Mouse (Mus musculus): ENCODE data around the gene Cbll1.
A peak's percentile ranks its signal among the peaks of the same experiment; 100 is the strongest.
"Not testable (repeated sequence)": the region's sequence is repeated elsewhere in the genome, so short reads cannot be mapped to it uniquely, and the experiment has no call there.

The Cbll1 gene

DNA sequence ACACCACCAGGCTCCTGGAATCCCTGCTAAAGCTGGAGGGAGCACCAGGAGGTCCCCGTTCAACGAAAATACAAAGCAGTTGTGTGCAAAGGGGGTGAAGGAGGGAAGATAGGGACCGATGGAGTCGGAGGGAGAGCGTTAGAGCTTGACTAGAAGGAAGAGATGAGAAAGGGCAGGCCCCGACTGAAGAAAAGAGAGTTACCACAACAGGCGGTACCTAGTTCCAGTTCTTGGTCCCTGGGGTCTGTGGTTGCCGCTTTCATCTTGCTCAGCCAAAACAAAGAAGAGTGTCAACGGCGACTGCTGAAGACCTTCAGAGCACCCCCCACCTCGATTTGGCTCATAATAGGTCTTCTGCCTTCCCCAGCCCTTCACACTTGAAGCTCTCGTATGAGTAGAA, 780 bp upstream of the Cbll1 start:
- DNase-seq (ENCODE audit: extremely low read depth, low read depth, low spot score): no peak

DNA sequence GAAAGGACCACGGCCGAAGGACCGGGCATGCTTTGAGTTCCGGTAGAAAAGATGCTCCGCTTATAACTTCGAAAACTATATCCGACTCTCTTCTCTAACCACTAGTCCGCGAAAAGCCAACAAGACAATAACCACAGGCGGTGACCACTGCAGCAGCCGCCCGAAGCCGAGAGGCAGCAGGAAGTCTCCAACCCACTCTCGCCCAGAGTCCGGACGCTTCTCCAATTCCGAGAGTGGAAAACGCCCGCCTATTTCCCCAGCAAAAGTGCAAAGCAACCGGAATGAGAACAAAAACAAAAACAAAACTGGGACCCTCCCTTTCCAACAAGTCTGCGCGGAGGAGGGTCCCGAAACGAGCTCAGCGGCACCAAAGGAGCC, 491 bp downstream of the Cbll1 start:
- DNase-seq (ENCODE audit: extremely low read depth, low read depth, low spot score): no peak

DNA sequence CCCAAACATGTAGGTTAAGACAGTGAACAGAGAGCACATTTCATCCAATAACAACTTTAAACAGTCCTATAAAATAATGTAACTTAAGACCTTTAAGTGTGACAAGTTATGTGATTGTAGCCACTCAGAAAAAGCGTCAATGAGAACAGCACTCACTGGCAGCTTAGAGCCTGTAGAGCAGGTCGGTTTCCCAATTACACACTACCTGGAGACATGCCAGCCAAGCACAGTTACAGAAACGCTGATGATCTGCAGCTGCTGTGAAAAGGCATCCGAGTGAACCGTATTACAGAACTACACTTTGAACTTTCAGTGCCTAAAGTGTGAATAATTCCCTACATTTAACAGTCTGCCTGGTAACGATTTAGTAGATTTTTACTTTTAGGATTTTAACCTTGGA, 13.0 kb downstream of the Cbll1 start:
- DNase-seq (ENCODE audit: extremely low read depth, low read depth, low spot score): peak; percentile 37

DNA sequence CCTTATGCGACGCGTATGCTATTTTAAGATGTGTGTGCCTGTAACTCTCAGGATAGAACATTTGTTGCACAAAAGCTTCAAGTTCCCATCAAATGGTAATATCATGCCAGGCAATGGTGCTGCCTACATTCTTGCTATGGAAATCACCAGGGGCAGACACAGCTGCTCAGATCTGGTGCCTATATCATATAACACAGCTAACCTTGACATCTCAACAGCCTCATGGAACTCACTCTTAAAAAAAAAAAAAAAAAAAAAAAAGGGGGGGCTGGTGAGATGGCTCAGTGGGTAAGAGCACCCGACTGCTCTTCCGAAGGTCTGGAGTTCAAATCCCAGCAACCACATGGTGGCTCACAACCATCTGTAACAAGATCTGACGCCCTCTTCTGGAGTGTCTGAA, 21.2 kb downstream of the Cbll1 start:
- not testable (repeated sequence) for DNase-seq (ENCODE audit: extremely low read depth, low read depth, low spot score)

DNA sequence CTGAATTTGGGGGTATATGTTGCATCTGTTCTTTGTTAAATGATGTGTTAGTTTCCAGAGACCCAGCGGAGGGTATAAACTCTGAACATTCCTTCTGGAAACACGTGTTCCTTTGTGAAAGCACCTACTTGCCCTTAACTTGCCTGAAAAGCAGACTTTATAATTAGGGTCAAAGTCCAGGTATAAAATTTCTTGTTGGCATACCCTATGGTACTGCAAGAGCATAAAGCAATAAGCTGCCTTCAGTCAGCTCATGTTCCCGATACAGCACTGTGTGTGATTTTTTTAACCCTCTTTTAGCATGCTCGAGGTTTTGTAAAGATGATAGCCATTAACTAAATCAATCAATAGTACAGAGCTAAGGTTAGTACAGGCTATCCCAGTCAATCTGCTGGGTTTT, 36.8 kb downstream of the Cbll1 start:
- no peak for DNase-seq (ENCODE audit: extremely low read depth, low read depth, low spot score)

DNA sequence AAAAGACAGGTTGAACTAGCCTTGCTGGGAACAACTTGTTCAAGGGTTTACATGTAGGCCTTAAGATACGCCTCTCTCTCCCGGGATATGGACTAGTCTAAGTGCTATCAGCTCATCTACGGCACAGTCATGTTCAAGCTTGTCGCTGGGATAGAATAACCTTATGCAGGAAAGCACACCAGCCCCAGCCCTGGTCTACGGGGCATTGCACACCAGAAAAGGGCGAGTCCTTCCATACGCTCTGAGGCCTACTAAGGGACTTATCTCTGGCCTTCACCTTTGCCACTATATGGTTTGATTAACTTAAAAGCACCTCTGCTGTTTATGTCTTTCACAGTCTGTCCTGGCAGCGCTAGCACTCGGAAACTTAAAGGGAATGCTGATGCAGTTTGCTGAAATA, 38.0 kb downstream of the Cbll1 start:
- no peak for DNase-seq (ENCODE audit: extremely low read depth, low read depth, low spot score)

DNA sequence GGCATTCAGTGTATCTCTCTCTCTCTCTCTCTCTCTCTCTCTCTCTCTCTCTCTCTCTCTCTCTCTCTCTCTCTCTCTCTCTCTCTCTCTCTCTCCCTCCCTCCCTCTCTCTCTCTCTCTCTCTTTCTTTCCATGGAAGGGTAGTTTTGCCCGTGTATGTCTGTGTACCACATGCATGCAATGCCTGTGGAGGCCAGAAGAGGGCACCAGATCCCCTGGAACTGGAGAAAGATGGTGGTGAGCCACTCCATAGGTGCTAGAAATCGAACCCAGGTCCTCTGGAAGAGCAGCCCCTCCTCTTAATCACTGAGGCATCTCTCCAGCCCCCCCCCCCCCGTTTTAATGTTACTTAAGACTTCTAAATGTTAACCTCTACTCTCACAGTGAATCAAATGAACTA, 39.1 kb downstream of the Cbll1 start:
- DNase-seq (ENCODE audit: extremely low read depth, low read depth, low spot score): not testable (repeated sequence)

DNA sequence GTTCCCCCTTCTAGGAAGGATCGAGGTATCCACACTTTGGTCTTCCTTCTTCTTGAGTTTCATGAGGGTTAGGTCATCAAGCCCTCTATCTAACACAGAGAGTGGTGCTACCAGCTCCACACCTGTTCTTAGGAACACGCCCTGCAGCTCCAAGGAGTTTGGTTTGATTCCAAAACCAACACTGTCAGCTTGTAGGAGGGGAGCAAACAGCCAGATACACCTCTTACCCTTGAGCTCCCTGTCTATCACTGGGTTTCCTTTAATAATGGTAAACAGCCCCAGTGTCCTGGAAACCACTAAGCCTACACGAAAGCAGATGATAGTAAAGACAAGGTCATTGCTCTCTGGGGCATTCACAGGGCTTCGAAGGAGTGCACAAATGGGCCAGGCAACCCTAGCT, 40.9 kb downstream of the Cbll1 start:
- peak; percentile 4 for DNase-seq (ENCODE audit: extremely low read depth, low read depth, low spot score)

DNA sequence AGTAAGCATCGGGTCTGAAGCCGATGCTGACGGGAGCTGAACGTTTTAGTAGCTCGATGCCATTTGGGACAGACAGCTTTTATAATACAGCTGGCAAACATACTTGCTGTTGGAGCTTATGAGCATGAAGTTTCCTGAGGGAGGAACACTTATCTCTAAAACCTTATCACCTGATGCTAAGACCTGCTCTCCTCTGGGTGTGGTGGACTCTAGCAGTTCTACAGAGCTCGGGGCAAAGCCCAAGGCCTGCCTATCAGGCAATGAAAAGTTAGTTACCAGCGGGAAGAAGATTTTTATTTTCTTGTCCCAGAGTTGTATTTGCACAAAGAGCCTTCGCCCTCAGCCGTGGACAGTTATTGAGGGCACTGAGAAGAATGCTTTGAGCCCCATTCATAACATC, 43.1 kb downstream of the Cbll1 start:
- no peak for DNase-seq (ENCODE audit: extremely low read depth, low read depth, low spot score)

DNA sequence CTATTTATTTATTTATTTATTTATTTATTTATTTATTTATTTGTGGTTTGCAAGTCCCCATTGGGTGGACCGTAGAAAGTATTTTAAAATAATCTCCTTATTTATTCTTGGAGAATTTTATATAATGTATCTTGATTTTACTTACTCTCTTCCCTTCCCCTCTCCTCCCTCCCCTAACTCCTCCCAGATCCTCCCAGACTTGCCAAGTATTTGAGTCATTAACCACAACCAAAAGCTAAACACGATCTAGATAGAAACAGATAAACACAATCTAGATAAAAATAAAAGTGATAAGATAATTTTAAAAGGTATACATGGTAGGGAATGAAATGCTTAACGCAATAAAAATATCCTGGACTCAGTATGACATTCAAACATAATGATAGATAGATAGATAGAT, 50.1 kb downstream of the Cbll1 start:
- no peak for DNase-seq (ENCODE audit: extremely low read depth, low read depth, low spot score)

DNA sequence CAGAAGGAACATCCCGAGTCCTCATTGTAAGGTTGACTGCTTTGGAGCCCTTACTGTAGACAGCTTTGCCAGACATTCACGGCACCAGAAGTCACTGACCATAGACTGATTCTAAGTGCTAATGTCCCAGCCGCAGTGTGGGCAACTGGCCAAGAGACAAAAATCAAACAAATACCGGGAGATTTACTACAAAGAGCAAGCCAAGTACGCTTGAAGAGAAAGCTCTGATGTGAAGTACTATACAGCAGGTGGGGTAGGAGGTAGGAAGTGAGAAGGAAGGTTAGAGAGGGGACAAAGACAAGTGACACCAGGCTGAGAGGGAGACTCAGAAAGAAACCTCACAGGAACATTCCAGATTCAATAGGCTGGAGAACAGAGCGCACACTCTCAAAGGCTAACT, 54.6 kb downstream of the Cbll1 start:
- no peak for DNase-seq (ENCODE audit: extremely low read depth, low read depth, low spot score)

DNA sequence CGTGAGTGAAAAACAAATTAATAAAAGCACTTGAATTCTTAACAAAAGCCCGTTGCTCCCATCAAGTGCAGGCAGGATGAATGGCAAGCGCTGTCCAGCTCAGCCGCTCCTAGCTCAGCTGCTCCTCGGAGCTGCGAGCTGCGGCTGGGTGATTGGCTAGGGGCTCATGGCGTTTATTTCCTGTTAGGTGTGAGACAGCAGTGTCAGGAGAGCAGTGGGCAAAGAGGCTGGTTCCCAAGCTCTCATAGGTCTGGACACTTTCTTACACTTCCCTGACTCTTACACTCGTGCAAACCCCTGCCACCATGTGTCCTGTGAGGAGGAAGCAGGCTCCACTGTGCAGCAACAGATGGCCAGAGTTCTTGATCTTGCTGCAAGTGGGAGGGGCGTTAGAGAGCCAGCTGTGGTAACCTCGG, 55.3 kb downstream of the Cbll1 start:
- DNase-seq (ENCODE audit: extremely low read depth, low read depth, low spot score): no peak

DNA sequence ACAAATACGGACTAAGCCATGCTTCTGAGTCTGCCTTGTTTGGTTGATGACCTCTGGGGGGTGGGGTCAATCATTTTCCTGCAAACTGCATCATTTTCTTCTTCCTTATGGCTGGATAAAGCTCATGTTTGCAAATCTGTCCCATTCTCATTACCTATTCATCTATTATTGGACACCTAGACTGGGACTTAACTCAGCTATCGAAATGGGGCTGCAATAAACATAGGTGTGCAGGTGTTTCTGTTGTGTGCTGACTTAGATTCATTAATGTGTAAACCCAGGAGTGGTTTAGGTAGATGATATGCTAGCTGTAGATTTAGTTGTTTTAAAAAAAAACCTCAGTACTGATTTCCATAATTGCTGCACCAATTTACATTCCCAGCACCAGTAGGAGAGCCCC, 59.8 kb downstream of the Cbll1 start:
- DNase-seq (ENCODE audit: extremely low read depth, low read depth, low spot score): no peak

DNA sequence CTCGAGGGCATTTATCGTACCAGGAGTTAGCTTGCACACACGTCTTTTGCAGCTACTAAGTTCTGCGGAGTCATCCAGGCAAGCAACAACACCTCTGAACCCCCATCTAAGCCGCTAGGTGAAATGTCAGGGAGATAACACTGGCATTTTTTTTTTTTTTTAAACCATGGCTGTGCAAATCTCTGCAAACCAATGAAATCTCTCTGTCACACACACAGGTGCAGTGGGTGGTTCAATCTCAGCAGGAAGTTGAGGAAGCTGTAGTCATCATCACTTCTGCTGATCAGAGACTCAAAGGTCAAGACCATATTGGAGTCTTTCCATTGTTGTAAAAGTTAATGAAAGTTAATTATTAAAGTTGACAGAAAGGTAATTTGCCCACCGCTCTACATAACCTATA, 61.6 kb downstream of the Cbll1 start:
- DNase-seq (ENCODE audit: extremely low read depth, low read depth, low spot score): no peak
